Mouse (Mus musculus) liver, adult 2 months (tissue): Measurements from ENCODE around the gene Osbpl6. TPM values are rescaled to one million over a fixed set of nuclear protein-coding genes. Genes with fewer than 3 reads are reported as not detected.

Experiments used
- DNase-seq: peaks from one replicate; pipeline ENCODE4 v3.0.0-alpha.2; 2011; ENCODE audit warnings: low read depth, low spot score; ENCODE audit errors: extremely low read depth
- H3K27ac ChIP-seq: fragments of 200-500 bp; replicated peaks from 2 replicates; pipeline ENCODE4 v1.5.1; 2012; ENCODE audit warnings: low read depth, mild to moderate bottlenecking, control low read depth, inconsistent platforms, low read length; ENCODE audit not compliant: insufficient read depth
- H3K27me3 ChIP-seq: fragments of 200-500 bp; 2 replicates; pipeline ENCODE4 v1.6.1; 2012; ENCODE audit warnings: mild to moderate bottlenecking, moderate library complexity, low read length, inconsistent platforms; ENCODE audit not compliant: control insufficient read depth, insufficient read depth
- H3K36me3 ChIP-seq: fragments of 200-500 bp; 2 replicates; pipeline ENCODE4 v1.6.1; 2012; ENCODE audit warnings: low read length, inconsistent platforms; ENCODE audit not compliant: control insufficient read depth, insufficient read depth
- H3K4me1 ChIP-seq: fragments of 200-500 bp; 2 replicates; pipeline ENCODE4 v1.6.1; 2011; ENCODE audit warnings: low read length; ENCODE audit not compliant: control insufficient read depth, insufficient read depth
- H3K4me3 ChIP-seq: fragments of 200-500 bp; 2 replicates; pipeline ENCODE4 v1.5.1; 2011; ENCODE audit warnings: low read depth, mild to moderate bottlenecking, control low read depth, low read length, moderate library complexity; ENCODE audit not compliant: insufficient read depth
- H3K79me2 ChIP-seq: fragments of 200-500 bp; 2 replicates; pipeline ENCODE4 v1.6.1; 2012; ENCODE audit warnings: inconsistent platforms, mild to moderate bottlenecking, low read length, moderate library complexity; ENCODE audit not compliant: control insufficient read depth, insufficient read depth
- H3K9ac ChIP-seq: fragments of 200-500 bp; 2 replicates; pipeline ENCODE4 v1.6.1; 2012; ENCODE audit warnings: low read depth, mild to moderate bottlenecking, control low read depth, inconsistent platforms, low read length
- CTCF ChIP-seq: fragments of 200-500 bp; IDR thresholded peaks from 2 replicates; pipeline ENCODE4 v1.5.1; 2011; ENCODE audit warnings: low read depth, low read length, control low read depth
- POLR2A ChIP-seq: fragments of 200-500 bp; IDR thresholded peaks from 2 replicates; pipeline ENCODE4 v1.6.1; 2011; ENCODE audit warnings: low read length, control low read depth; ENCODE audit not compliant: insufficient read depth; ENCODE audit errors: extremely low read depth
- WGBS: fragments of 180-500 bp; shearing (Covaris S2); methylation state at CpG from one replicate; pipeline ENCODE4 v1.1.7; 2018; 5-methylcytosine and 5-hydroxymethylcytosine counted together
- polyA plus RNA-seq: library from polyadenylated mRNA; depleted of rRNA; stranded (reverse); fragments of >200 nt; gene quantifications from 2 replicates; pipeline ENCODE4 v1.2.3, GENCODE M21; 2012
- total RNA-seq: library from RNA; depleted of rRNA; stranded (reverse); fragments of >200 nt; gene quantifications from 2 replicates; pipeline ENCODE4 v1.2.3, GENCODE M21; 2014

Gene Osbpl6
- total and polyA plus RNA-seq, 2 experiments, result 0.09 to 0.44 TPM

DNA sequence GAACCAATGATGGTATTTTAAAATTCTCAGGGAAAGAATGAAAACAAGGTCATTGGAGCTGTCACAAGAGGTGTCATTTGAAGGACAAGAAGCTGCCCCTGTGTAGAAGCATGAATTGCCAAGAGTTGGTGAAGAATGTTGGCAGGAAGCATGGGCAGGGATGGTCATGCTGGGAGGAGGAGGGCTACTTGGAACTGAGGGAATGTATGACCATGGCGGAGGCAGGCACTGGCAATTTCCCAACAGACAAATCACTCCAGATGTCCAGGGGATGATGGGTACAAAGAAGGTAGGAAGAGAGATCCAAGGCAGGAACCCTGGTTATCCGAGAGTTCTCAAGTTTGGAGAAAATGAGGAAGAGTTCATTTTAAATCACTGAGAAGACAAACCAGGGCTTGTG is 3.7 kb downstream of the Osbpl6 start:
- no peak for TF ChIP-seq POLR2A
- no peak for TF ChIP-seq CTCF
- H3K27me3 ChIP-seq, result peaks cover 7% of the 10 kb centered on the region; the same call in 1 of the 2 replicates
- H3K27ac ChIP-seq, result no peak overlapping the region
- H3K4me1 ChIP-seq, result peaks cover 8% of the 10 kb centered on the region
- H3K9ac ChIP-seq, result no peak overlapping the region
- H3K36me3 ChIP-seq, result no peaks in the 10 kb centered on the region
- H3K79me2 ChIP-seq, result no peaks in the 10 kb centered on the region
- H3K4me3 ChIP-seq, result no peak overlapping the region
- no peak for DNase-seq
- WGBS, result 92% methylated on average over 2 of the region's 2 CpGs

DNA sequence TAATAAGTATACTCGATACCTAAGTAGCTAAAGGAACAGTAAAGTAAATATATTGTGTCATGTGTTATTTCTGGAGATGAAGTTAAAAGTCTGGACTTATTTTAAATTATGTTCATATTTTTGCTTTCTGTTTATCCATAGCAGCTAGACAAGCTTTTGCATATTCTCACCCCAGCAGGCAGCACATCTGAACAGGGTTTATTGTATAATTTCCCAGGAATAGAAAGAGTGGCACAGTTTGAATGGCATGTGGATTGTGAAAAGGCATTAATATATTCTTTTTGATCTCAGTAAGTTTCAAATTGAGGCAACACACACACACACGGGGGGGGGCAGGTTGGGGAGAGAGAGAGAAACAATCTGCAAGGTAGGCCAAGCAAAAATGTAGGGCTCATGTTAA is 6.6 kb downstream of the Osbpl6 start:
- H3K4me3 ChIP-seq, result no peak overlapping the region
- H3K79me2 ChIP-seq, result no peaks in the 10 kb centered on the region
- no peaks in the 10 kb centered on the region; the same call in 1 of the 2 replicates for H3K27me3 ChIP-seq
- DNase-seq, result no peak
- TF ChIP-seq POLR2A, result no peak
- TF ChIP-seq CTCF, result no peak
- H3K4me1 ChIP-seq, result no peaks in the 10 kb centered on the region
- H3K9ac ChIP-seq, result no peak overlapping the region
- 64% methylated on average over 2 of the region's 2 CpGs for WGBS
- H3K27ac ChIP-seq, result no peak overlapping the region
- no peaks in the 10 kb centered on the region for H3K36me3 ChIP-seq

DNA sequence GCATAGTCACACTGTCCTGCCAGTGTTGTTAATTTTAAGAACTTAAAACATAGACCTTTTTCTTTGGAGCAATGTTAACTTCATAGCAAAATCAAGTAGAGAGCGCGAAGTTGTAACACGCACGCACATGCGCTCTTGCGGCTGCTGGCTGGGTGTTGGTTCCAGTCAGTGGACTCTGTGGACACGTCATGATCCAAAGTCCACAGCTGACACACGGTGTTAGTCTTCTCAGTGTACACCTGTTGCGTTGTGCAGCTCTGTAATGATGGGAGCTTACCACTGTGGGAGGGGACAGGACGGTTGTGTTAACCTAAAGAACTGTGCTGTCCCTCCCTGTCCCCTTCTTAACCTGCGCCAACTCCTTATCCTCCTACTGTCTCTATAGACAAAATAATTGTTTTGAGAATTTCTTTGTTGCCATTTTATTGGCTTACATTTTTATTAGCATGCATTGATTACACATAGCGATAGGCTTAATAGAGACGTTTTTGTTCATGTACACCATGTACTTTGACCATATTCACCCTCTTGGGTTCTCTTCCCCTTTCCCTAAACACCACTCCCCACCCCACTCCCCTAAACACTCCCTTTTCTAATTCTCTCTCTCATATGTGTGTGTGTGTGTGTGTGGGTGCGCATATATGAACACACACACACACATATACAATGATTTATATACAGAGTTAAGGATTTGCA is 11.3 kb downstream of the Osbpl6 start:
- no peaks in the 10 kb centered on the region for H3K79me2 ChIP-seq
- WGBS, result 83% methylated on average over 14 of the region's 14 CpGs
- no peak for TF ChIP-seq CTCF
- TF ChIP-seq POLR2A, result no peak
- H3K4me1 ChIP-seq, result no peaks in the 10 kb centered on the region
- no peak overlapping the region for H3K9ac ChIP-seq
- H3K27ac ChIP-seq, result no peak overlapping the region
- DNase-seq, result no peak
- H3K27me3 ChIP-seq, result no peaks in the 10 kb centered on the region
- no peaks in the 10 kb centered on the region for H3K36me3 ChIP-seq
- no peak overlapping the region for H3K4me3 ChIP-seq

- no peaks in the 10 kb centered on the region for H3K4me1 ChIP-seq
- TF ChIP-seq CTCF (no peak), POLR2A (no peak)
- no peak overlapping the region for H3K4me3 ChIP-seq
- H3K27ac ChIP-seq, result no peak overlapping the region
- H3K9ac ChIP-seq, result no peak overlapping the region
- H3K36me3 ChIP-seq, result no peaks in the 10 kb centered on the region
- no peak for DNase-seq
- WGBS, result 95% methylated on average over 3 of the region's 3 CpGs
- H3K27me3 ChIP-seq, result no peaks in the 10 kb centered on the region
- no peaks in the 10 kb centered on the region for H3K79me2 ChIP-seq
These were observed 11.8 kb downstream of the Osbpl6 start for GRCm38 (mm10) chr2:76418142-76418518.

- no peak for DNase-seq
These were observed 15.2 kb downstream of the Osbpl6 start for GRCm38 (mm10) chr2:76421411-76421924.

DNA sequence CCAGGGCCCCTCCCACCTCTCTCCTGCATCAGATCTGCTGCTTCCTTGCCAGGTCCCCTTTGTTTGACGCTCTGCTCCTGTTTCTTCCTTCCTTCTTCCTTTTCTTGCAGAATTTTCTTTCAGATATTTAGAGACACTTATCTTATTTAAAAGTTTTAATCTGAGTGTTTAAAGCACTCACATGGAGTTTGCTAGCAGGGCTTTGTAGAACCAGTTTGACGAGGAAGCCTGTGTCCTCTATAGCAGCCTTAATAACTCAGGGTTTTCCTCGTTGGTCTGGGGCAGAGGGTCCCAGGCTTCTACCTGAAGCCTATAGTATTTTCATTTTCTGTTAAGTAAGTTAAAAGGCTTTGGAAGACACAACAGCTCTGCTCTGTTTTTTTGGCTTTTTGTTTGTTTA is 20.5 kb downstream of the Osbpl6 start:
- no peak for TF ChIP-seq POLR2A
- TF ChIP-seq CTCF, result no peak
- Histone ChIP-seq H3K27me3 (no peaks in the 10 kb centered on the region), H3K36me3 (no peaks in the 10 kb centered on the region), H3K27ac (no peak overlapping the region), H3K4me1 (no peaks in the 10 kb centered on the region), H3K79me2 (no peaks in the 10 kb centered on the region), H3K4me3 (no peak overlapping the region), H3K9ac (no peak overlapping the region)
- no peak for DNase-seq
- 58% methylated on average over 3 of the region's 3 CpGs for WGBS

More at GRCm38 (mm10) chr2:76421411-76421924, 15.2 kb downstream of the Osbpl6 start:
- no peaks in the 10 kb centered on the region for H3K36me3 ChIP-seq
- H3K4me3 ChIP-seq, result no peak overlapping the region
- H3K9ac ChIP-seq, result no peak overlapping the region
- H3K79me2 ChIP-seq, result no peaks in the 10 kb centered on the region
- H3K4me1 ChIP-seq, result no peaks in the 10 kb centered on the region
- no peak overlapping the region for H3K27ac ChIP-seq
- no peak for TF ChIP-seq CTCF
- TF ChIP-seq POLR2A, result no peak
- H3K27me3 ChIP-seq, result no peaks in the 10 kb centered on the region
- WGBS, result 79% methylated on average over 6 of the region's 6 CpGs
